Mouse (Mus musculus): Measurements from ENCODE around the gene Pou2f2.

Gene Pou2f2

DNA sequence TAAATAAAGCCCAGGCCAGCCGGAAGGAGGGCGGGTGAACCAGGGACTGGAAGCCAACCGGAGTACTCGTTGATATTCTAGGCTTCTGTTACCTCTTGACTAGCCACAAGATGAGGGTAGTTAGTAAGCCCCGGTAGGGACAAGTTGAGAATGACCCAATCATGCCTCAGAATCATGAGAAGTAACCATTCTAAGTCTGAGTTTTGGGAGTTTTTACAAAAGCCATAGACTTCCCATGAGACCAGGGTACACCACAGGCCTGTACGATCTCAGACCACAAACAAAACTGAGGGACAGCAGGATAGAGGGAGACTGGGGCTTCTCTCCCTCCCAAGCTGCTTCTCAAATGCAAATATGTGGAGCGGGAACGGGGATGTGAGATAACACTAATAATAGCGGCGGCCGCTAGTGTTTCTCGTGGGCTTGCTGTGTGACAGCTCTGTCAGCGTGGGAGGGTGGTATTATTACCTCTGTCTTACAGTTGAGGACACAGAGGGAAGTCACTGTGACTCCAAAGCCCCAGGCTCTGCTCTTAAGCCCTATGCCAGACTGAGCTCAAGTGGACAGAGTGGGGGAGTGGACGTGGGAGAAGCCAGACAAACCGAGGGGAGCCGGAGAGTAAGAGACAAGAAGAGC is 130.1 kb downstream of the Pou2f2 start:
- TF ChIP-seq GATA4 (IDR thresholded peaks at IDR 0.05; ENCODE audit: insufficient replicate concordance, low read length): no peak

DNA sequence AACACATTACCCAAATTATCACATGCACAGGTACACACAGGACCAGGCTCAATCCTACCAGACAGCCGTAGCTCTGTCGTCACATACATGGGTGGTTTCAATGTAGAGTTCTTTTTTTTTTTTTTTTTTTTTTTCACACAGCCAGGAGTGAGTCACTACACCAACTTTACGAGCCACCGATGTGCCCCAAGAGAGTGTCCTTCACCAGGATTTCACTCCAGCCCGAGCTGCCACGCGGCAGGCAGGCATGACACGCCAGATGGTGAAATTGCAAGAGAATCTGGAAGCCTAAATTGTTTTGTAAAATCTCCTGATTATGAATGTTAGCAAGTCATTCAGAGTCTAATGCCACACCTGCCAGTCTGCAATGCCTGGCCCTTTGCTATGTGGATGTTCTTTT is 132.2 kb downstream of the Pou2f2 start:
- TF ChIP-seq GATA4 (IDR thresholded peaks at IDR 0.05; ENCODE audit: insufficient replicate concordance, low read length): no peak

GRCm38 (mm10) chr7:25041921-25042320 is 137.6 kb downstream of the Pou2f2 start:
- TF ChIP-seq GATA4 (IDR thresholded peaks at IDR 0.05; ENCODE audit: insufficient replicate concordance, low read length): no peak

Data from liver, adult (tissue).